Mouse (Mus musculus): Measurements from ENCODE around the gene Mrpl20. TPM values are rescaled to one million over a fixed set of nuclear protein-coding genes. Genes with fewer than 3 reads are reported as not detected.

Gene Mrpl20
- polyA plus RNA-seq, 1 experiment from 2014 or later, result 223 TPM

GRCm38 (mm10) chr4:155776704-155777335 is 25.9 kb upstream of the Mrpl20 start:
- H3K4me1 ChIP-seq (replicated peaks; ENCODE audit: control insufficient read depth, insufficient read depth, low read length), result peaks cover 8% of the 10 kb centered on the region; the same call in 1 of the 2 replicates
- no peak overlapping the region for H3K4me3 ChIP-seq (ENCODE audit: low read depth, low read length)
- DNase-seq (ENCODE audit: low spot score), result no peak
- ATAC-seq (replicated peaks; ENCODE audit: low FRiP score), result no peak
- H3K4me2 ChIP-seq (ENCODE audit: low read depth, low read length, severe bottlenecking), result no peak overlapping the region
- WGBS, result 53% methylated on average over 2 of the region's 2 CpGs
- no peaks in the 10 kb centered on the region for H3K36me3 ChIP-seq (ENCODE audit: control insufficient read depth, insufficient read depth, low read length)
- peaks cover 9% of the 10 kb centered on the region for H3K27me3 ChIP-seq (ENCODE audit: control insufficient read depth, insufficient read depth, low read length)
- H3K27ac ChIP-seq (ENCODE audit: low read depth, low read length), result no peak overlapping the region
- no peak overlapping the region for H3K9ac ChIP-seq (ENCODE audit: low read length)
- H3K9me3 ChIP-seq (ENCODE audit: control insufficient read depth, low read length), result no peaks in the 10 kb centered on the region

GRCm38 (mm10) chr4:155777816-155778215 is 24.9 kb upstream of the Mrpl20 start:
- DNase-seq (ENCODE audit: low spot score), result no peak
- Histone ChIP-seq H3K27ac (ENCODE audit: low read depth, low read length) (no peak overlapping the region), H3K36me3 (ENCODE audit: control insufficient read depth, insufficient read depth, low read length) (no peaks in the 10 kb centered on the region), H3K4me3 (ENCODE audit: low read depth, low read length) (no peak overlapping the region), H3K4me1 (replicated peaks; ENCODE audit: control insufficient read depth, insufficient read depth, low read length) (peaks cover 8% of the 10 kb centered on the region; the same call in 1 of the 2 replicates), H3K4me2 (ENCODE audit: low read depth, low read length, severe bottlenecking) (no peak overlapping the region), H3K9me3 (ENCODE audit: control insufficient read depth, low read length) (no peaks in the 10 kb centered on the region), H3K9ac (ENCODE audit: low read length) (no peak overlapping the region), H3K27me3 (ENCODE audit: control insufficient read depth, insufficient read depth, low read length) (peaks cover 9% of the 10 kb centered on the region)
- WGBS, result 87% methylated on average over 2 of the region's 2 CpGs
- no peak for ATAC-seq (replicated peaks; ENCODE audit: low FRiP score)

- ATAC-seq (replicated peaks; ENCODE audit: low FRiP score) (no peak), DNase-seq (ENCODE audit: low spot score) (no peak)
- Histone ChIP-seq H3K4me3 (ENCODE audit: low read depth, low read length) (no peak overlapping the region), H3K9me3 (ENCODE audit: control insufficient read depth, low read length) (no peaks in the 10 kb centered on the region), H3K4me2 (ENCODE audit: low read depth, low read length, severe bottlenecking) (no peak overlapping the region), H3K36me3 (ENCODE audit: control insufficient read depth, insufficient read depth, low read length) (no peaks in the 10 kb centered on the region), H3K27ac (ENCODE audit: low read depth, low read length) (no peak overlapping the region), H3K9ac (ENCODE audit: low read length) (no peak overlapping the region), H3K4me1 (replicated peaks; ENCODE audit: control insufficient read depth, insufficient read depth, low read length) (peaks cover 3% of the 10 kb centered on the region; the same call in 1 of the 2 replicates), H3K27me3 (ENCODE audit: control insufficient read depth, insufficient read depth, low read length) (no peaks in the 10 kb centered on the region)
- 86% methylated on average over 4 of the region's 4 CpGs for WGBS
Observed at GRCm38 (mm10) chr4:155779498-155779897, 23.2 kb upstream of the Mrpl20 start.

- 44% methylated on average over 6 of the region's 6 CpGs for WGBS
- no peak overlapping the region for H3K4me3 ChIP-seq (ENCODE audit: low read depth, low read length)
- ATAC-seq (replicated peaks; ENCODE audit: low FRiP score) (no peak), DNase-seq (ENCODE audit: low spot score) (no peak)
- no peak overlapping the region for H3K9ac ChIP-seq (ENCODE audit: low read length)
- H3K4me2 ChIP-seq (ENCODE audit: low read depth, low read length, severe bottlenecking), result no peak overlapping the region
- no peak overlapping the region for H3K27ac ChIP-seq (ENCODE audit: low read depth, low read length)
- H3K9me3 ChIP-seq (ENCODE audit: control insufficient read depth, low read length), result no peaks in the 10 kb centered on the region
- no peaks in the 10 kb centered on the region; the same call in 1 of the 2 replicates for H3K4me1 ChIP-seq (replicated peaks; ENCODE audit: control insufficient read depth, insufficient read depth, low read length)
- no peaks in the 10 kb centered on the region for H3K36me3 ChIP-seq (ENCODE audit: control insufficient read depth, insufficient read depth, low read length)
- H3K27me3 ChIP-seq (ENCODE audit: control insufficient read depth, insufficient read depth, low read length), result no peaks in the 10 kb centered on the region
Observed at GRCm38 (mm10) chr4:155780895-155781294, 21.8 kb upstream of the Mrpl20 start.

GRCm38 (mm10) chr4:155783486-155784080 is 19.1 kb upstream of the Mrpl20 start:
- Histone ChIP-seq H3K9me3 (ENCODE audit: control insufficient read depth, low read length) (no peaks in the 10 kb centered on the region), H3K36me3 (ENCODE audit: control insufficient read depth, insufficient read depth, low read length) (no peaks in the 10 kb centered on the region), H3K27ac (ENCODE audit: low read depth, low read length) (no peak overlapping the region), H3K9ac (ENCODE audit: low read length) (peak overlapping the region; percentile 85), H3K27me3 (ENCODE audit: control insufficient read depth, insufficient read depth, low read length) (no peaks in the 10 kb centered on the region), H3K4me2 (ENCODE audit: low read depth, low read length, severe bottlenecking) (peak overlapping the region; percentile 78), H3K4me1 (replicated peaks; ENCODE audit: control insufficient read depth, insufficient read depth, low read length) (no peaks in the 10 kb centered on the region; the same call in 1 of the 2 replicates), H3K4me3 (ENCODE audit: low read depth, low read length) (peak overlapping the region; percentile 54)
- DNase-seq (ENCODE audit: low spot score) (no peak), ATAC-seq (replicated peaks; ENCODE audit: low FRiP score) (peak; percentile 30; the same call in 1 of the 2 replicates)
- 48% methylated on average over 16 of the region's 16 CpGs for WGBS

- Histone ChIP-seq H3K27ac (ENCODE audit: low read depth, low read length) (peak overlapping the region; percentile 19; the same call in 1 of the 2 replicates), H3K9me3 (ENCODE audit: control insufficient read depth, low read length) (no peaks in the 10 kb centered on the region), H3K9ac (ENCODE audit: low read length) (peak overlapping the region; percentile 85), H3K27me3 (ENCODE audit: control insufficient read depth, insufficient read depth, low read length) (no peaks in the 10 kb centered on the region), H3K4me2 (ENCODE audit: low read depth, low read length, severe bottlenecking) (peak overlapping the region; percentile 78), H3K36me3 (ENCODE audit: control insufficient read depth, insufficient read depth, low read length) (no peaks in the 10 kb centered on the region), H3K4me3 (ENCODE audit: low read depth, low read length) (peak overlapping the region; percentile 54), H3K4me1 (replicated peaks; ENCODE audit: control insufficient read depth, insufficient read depth, low read length) (no peaks in the 10 kb centered on the region; the same call in 1 of the 2 replicates)
- DNase-seq (ENCODE audit: low spot score) (peak; percentile 85), ATAC-seq (replicated peaks; ENCODE audit: low FRiP score) (peak; percentile 92)
- under 1% methylated on average over 51 of the region's 52 CpGs for WGBS
Observed at GRCm38 (mm10) chr4:155784081-155784701, 18.5 kb upstream of the Mrpl20 start.

GRCm38 (mm10) chr4:155785246-155785645 is 17.4 kb upstream of the Mrpl20 start:
- no peaks in the 10 kb centered on the region for H3K36me3 ChIP-seq (ENCODE audit: control insufficient read depth, insufficient read depth, low read length)
- no peak overlapping the region for H3K4me2 ChIP-seq (ENCODE audit: low read depth, low read length, severe bottlenecking)
- DNase-seq (ENCODE audit: low spot score) (no peak), ATAC-seq (replicated peaks; ENCODE audit: low FRiP score) (no peak)
- no peaks in the 10 kb centered on the region for H3K9me3 ChIP-seq (ENCODE audit: control insufficient read depth, low read length)
- H3K4me3 ChIP-seq (ENCODE audit: low read depth, low read length), result no peak overlapping the region
- 82% methylated on average over 10 of the region's 10 CpGs for WGBS
- no peaks in the 10 kb centered on the region for H3K27me3 ChIP-seq (ENCODE audit: control insufficient read depth, insufficient read depth, low read length)
- H3K27ac ChIP-seq (ENCODE audit: low read depth, low read length), result no peak overlapping the region
- H3K9ac ChIP-seq (ENCODE audit: low read length), result peak overlapping the region; percentile 8; the same call in 1 of the 2 replicates
- no peaks in the 10 kb centered on the region; the same call in 1 of the 2 replicates for H3K4me1 ChIP-seq (replicated peaks; ENCODE audit: control insufficient read depth, insufficient read depth, low read length)

GRCm38 (mm10) chr4:155785819-155786218 is 16.9 kb upstream of the Mrpl20 start, which contains the start of gene Tmem88b:
Tmem88b (minus strand) TSS chr4:155785874.
- Histone ChIP-seq H3K9ac (ENCODE audit: low read length) (peak within 1 kb of the TSS; percentile 85), H3K36me3 (ENCODE audit: control insufficient read depth, insufficient read depth, low read length) (no peaks in the 10 kb centered on the region), H3K4me1 (replicated peaks; ENCODE audit: control insufficient read depth, insufficient read depth, low read length) (no peaks in the 10 kb centered on the region; the same call in 1 of the 2 replicates), H3K4me2 (ENCODE audit: low read depth, low read length, severe bottlenecking) (peak within 1 kb of the TSS; percentile 78; the same call in 1 of the 2 replicates), H3K27ac (ENCODE audit: low read depth, low read length) (no peak within 1 kb of the TSS), H3K27me3 (ENCODE audit: control insufficient read depth, insufficient read depth, low read length) (no peaks in the 10 kb centered on the region), H3K9me3 (ENCODE audit: control insufficient read depth, low read length) (no peaks in the 10 kb centered on the region), H3K4me3 (ENCODE audit: low read depth, low read length) (peak within 1 kb of the TSS; percentile 54)
- 74% methylated on average over 5 of the region's 5 CpGs for WGBS
- DNase-seq (ENCODE audit: low spot score), result no peak
- ATAC-seq (replicated peaks; ENCODE audit: low FRiP score), result no peak

All from forebrain, embryonic 11.5 days (tissue).